Mouse (Mus musculus) spleen, postnatal 0 days (tissue): ENCODE results near the gene Trmt13. TPM values are rescaled to one million over a fixed set of nuclear protein-coding genes. Genes with fewer than 3 reads are reported as not detected.

ENCODE experiments used
- polyA plus RNA-seq: library from polyadenylated mRNA; unstranded; fragments of >200 nt; fragmentation: Nextera tagmentation; extraction: Ambion mirVana; gene quantifications from 2 replicates; pipeline ENCODE4 v1.2.1, GENCODE M21; 2015

Gene Trmt13
- 15.7 and 17.5 TPM in 2 replicates for polyA plus RNA-seq

DNA sequence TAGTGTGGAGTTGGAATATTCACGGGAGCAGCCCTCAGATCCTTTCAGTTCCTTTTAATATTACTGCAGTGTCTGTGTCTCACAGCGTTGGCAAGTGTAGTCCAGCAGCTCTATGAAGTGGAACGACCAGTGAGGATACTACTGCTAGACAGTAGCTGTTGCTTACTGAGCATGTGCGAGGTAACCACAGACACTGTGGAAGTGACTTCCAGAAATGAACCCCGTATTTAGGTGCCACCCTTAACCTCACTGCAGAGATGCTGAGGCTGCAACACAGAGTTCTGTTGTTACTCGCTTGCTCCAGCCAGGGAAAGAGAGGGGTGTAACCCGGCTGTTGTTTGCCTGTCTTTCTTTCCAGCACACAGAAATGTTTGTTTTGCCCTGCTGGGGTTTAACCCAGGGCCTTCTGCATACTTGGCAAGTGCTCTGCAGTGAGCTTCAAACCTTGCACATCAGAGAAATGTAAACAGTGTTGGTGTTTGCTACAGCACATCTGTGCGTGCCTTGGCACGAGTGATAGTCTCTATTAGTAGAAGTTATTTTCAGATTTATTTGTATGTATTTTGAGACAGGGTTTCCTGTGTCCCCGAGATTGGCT lies at the start of gene Trmt13:
Gene Trmt13 (minus strand): TSS at position 293 of the 598 bp plus-strand sequence.

DNA sequence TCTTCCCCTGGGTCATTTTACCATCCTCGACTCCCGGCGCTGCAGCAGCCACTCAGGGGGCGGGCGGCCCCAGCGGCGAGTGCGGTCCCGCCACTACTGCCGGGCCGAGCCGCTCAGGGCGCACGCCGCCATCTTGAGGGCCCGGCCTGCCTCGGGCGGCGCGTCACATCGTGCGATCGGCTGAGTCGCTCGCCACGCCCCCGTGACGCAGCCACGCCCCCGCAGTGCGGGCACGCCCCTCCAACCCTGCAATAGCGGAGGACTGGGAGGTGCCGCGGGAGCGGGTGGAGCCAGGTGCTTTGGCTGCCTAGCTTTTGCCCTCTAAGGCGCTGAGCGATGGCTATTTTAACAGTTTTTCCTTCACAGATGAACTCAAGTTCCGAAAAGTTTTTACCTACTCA lies 48.1 kb upstream of the Trmt13 start, which contains the start of gene Mfsd14a:
Gene Mfsd14a (minus strand): TSS at position 215 of the 401 bp plus-strand sequence.

DNA sequence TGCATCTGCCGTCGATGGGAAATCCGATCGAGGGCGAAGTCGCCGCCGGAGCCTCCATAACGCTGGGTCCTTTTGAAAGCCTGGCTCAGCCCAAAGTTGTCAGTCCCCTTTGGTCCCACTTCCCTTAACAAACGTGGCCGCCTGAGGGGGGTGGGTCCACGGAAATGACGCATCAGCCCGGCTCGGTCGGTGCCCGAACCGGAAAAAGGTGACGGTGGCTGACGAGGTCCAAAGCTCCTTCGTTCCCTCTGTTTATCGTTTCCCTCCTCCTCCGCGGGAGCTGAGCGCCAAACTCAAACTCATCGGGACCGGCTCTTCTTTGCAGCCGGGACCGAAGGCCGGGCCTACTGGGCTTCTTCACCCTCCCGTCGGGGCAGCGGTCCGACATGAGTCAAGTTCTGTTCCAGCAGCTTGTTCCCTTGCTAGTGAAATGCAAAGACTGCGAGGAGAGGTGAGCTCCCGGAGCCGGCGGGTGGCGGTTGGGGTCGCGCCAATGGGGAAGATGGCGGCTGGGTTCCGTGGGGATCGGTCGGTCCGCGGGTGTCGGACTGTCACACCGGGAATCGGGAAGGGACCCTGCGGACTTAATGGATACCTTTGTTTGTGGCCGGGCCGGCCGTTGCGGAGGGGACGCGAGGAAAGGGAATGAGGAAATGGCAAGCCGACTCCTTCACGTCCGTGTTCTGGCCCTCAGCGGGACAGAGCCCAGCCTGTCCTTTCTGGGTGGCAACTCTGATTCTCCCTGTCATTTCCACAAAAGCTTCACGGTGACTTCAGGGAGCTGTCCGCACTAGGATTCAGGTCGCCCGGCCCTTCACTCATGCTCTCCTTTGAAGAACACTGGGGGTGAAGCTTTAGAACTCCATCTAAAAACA lies 19.4 kb downstream of the Trmt13 start, which contains the start of gene Sass6:
Gene Sass6 (plus strand): TSS at position 255 of the 875 bp plus-strand sequence.

DNA sequence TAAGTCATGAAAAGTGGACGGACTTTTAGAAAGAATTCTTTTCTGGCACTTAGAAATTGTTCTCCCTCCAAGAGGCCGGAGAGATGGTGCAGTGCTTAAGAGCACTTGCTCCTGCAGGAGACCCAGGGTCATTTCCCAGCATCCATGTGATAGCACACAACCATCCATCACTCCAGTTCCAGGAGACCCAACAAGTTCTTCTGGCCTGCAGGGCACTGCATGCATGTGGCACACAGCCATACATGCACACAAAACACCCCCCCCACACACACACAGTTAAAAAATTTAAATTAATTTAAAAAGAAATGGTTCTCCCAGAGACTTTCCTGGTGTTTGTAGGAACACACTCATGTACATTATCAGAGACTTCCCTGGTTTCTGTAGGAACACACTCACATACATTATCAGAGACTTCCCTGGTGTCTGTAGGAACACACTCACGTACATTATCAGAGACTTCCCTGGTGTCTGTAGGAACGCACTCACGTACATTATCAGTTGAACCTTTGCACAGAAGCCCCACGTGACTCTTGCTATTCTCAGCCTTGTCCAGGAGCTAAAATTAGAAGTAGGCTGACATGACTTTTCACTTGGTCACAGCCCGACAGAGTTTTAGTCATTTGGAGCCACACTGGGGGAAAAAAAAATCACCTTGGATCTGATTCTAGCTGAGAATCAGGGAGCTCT lies 51.8 kb downstream of the Trmt13 start, which contains the start of gene Lrrc39:
Gene Lrrc39 (plus strand): TSS at position 566 of the 687 bp plus-strand sequence.

Other genes starting within 250 kb of the Trmt13 start
- 3.8 and 5.3 TPM in 2 replicates for gene Cdc14a, start 190.6 kb downstream of the Trmt13 start, polyA plus RNA-seq
- 37.6 and 38.0 TPM in 2 replicates for gene Rtca, start 106.4 kb downstream of the Trmt13 start, polyA plus RNA-seq
- 4.1 and 5.6 TPM in 2 replicates for gene Dbt, start 101.5 kb downstream of the Trmt13 start, polyA plus RNA-seq
- gene Lrrc39, start 51.6 kb downstream of the Trmt13 start, polyA plus RNA-seq = 3.2 and 4.8 TPM in 2 replicates
- gene Sass6, start 19.6 kb downstream of the Trmt13 start, polyA plus RNA-seq = 17.6 and 22.0 TPM in 2 replicates
- 34.6 and 40.5 TPM in 2 replicates for gene Mfsd14a, start 48.1 kb upstream of the Trmt13 start, polyA plus RNA-seq
- gene Gm43191, start 66.7 kb upstream of the Trmt13 start, polyA plus RNA-seq = not detected in 2 replicates
- 7.9 and 8.2 TPM in 2 replicates for gene Slc35a3, start 98.2 kb upstream of the Trmt13 start, polyA plus RNA-seq
- gene Agl, start 193.6 kb upstream of the Trmt13 start, polyA plus RNA-seq = 6.4 and 8.1 TPM in 2 replicates
- 20.6 and 22.1 TPM in 2 replicates for gene Frrs1, start 244.9 kb upstream of the Trmt13 start, polyA plus RNA-seq